Mouse (Mus musculus): Measurements from ENCODE around the gene Atg9a. TPM values are rescaled to one million over a fixed set of nuclear protein-coding genes. Genes with fewer than 3 reads are reported as not detected.
A peak's percentile ranks its signal among the peaks of the same experiment; 100 is the strongest.

Gene Atg9a
- polyA plus RNA-seq, 1 experiment from 2014 or later = 33.0 TPM

GRCm38 (mm10) chr1:75227653-75228052 lies 35.7 kb upstream of the Atg9a start:
- H3K27me3 ChIP-seq (ENCODE audit: insufficient read depth, low read length) = no peaks in the 10 kb centered on the region
- no peaks in the 10 kb centered on the region for H3K36me3 ChIP-seq (ENCODE audit: insufficient read depth, low read length)
- H3K4me1 ChIP-seq (ENCODE audit: insufficient read depth, low read length) = no peaks in the 10 kb centered on the region
- no peak for ATAC-seq (ENCODE audit: low FRiP score, low TSS enrichment)
- no peak overlapping the region for H3K4me3 ChIP-seq (ENCODE audit: low read length)
- no peak overlapping the region for H3K4me2 ChIP-seq (replicated peaks; ENCODE audit: low read depth, low read length)
- WGBS = 85% methylated on average over 1 of the region's 1 CpGs
- no peak overlapping the region for H3K27ac ChIP-seq (ENCODE audit: low read length)
- no peaks in the 10 kb centered on the region for H3K9me3 ChIP-seq (ENCODE audit: low read length)
- H3K9ac ChIP-seq (replicated peaks; ENCODE audit: low read length) = no peak overlapping the region

GRCm38 (mm10) chr1:75226138-75226537 lies 34.1 kb upstream of the Atg9a start:
- Histone ChIP-seq H3K4me3 (ENCODE audit: low read length) (no peak overlapping the region), H3K27ac (ENCODE audit: low read length) (no peak overlapping the region), H3K4me2 (replicated peaks; ENCODE audit: low read depth, low read length) (no peak overlapping the region), H3K9me3 (ENCODE audit: low read length) (no peaks in the 10 kb centered on the region), H3K4me1 (ENCODE audit: insufficient read depth, low read length) (no peaks in the 10 kb centered on the region), H3K27me3 (ENCODE audit: insufficient read depth, low read length) (peaks cover 4% of the 10 kb centered on the region), H3K36me3 (ENCODE audit: insufficient read depth, low read length) (no peaks in the 10 kb centered on the region), H3K9ac (replicated peaks; ENCODE audit: low read length) (no peak overlapping the region)
- 46% methylated on average over 2 of the region's 2 CpGs for WGBS
- no peak for ATAC-seq (ENCODE audit: low FRiP score, low TSS enrichment)

DNA sequence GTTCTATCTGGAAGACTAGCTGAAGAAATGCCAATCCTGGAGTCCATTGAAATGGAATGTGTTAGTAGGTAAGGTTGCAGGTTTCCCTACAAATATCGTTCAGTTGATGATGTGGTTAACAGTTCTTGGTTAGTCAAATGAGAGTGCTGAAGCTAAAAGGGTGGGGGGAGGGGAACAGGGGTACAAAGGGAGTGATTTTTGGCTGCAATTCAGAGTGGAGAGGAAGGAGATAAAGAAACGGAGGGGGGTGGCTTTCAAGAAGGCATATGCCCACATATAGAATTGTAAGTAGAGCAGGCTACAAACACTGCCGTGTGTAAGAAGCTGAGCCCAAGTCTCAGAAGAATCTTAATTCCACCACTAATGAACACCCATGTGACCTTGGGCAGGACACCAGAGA lies 33.5 kb upstream of the Atg9a start:
- Histone ChIP-seq H3K36me3 (ENCODE audit: insufficient read depth, low read length) (no peaks in the 10 kb centered on the region), H3K27ac (ENCODE audit: low read length) (no peak overlapping the region), H3K4me2 (replicated peaks; ENCODE audit: low read depth, low read length) (no peak overlapping the region), H3K9me3 (ENCODE audit: low read length) (no peaks in the 10 kb centered on the region), H3K4me3 (ENCODE audit: low read length) (no peak overlapping the region), H3K9ac (replicated peaks; ENCODE audit: low read length) (no peak overlapping the region), H3K27me3 (ENCODE audit: insufficient read depth, low read length) (peaks cover 11% of the 10 kb centered on the region), H3K4me1 (ENCODE audit: insufficient read depth, low read length) (no peaks in the 10 kb centered on the region)
- no peak for ATAC-seq (ENCODE audit: low FRiP score, low TSS enrichment)
- WGBS = 80% methylated on average over 3 of the region's 3 CpGs

GRCm38 (mm10) chr1:75223532-75223931 lies 31.5 kb upstream of the Atg9a start:
- H3K4me1 ChIP-seq (ENCODE audit: insufficient read depth, low read length) = peaks cover 7% of the 10 kb centered on the region; the same call in 1 of the 2 replicates
- no peaks in the 10 kb centered on the region for H3K9me3 ChIP-seq (ENCODE audit: low read length)
- no peak overlapping the region for H3K27ac ChIP-seq (ENCODE audit: low read length)
- H3K4me2 ChIP-seq (replicated peaks; ENCODE audit: low read depth, low read length) = no peak overlapping the region
- H3K9ac ChIP-seq (replicated peaks; ENCODE audit: low read length) = no peak overlapping the region
- 59% methylated on average over 6 of the region's 6 CpGs for WGBS
- H3K4me3 ChIP-seq (ENCODE audit: low read length) = no peak overlapping the region
- peaks cover 22% of the 10 kb centered on the region for H3K27me3 ChIP-seq (ENCODE audit: insufficient read depth, low read length)
- ATAC-seq (ENCODE audit: low FRiP score, low TSS enrichment) = no peak
- no peaks in the 10 kb centered on the region for H3K36me3 ChIP-seq (ENCODE audit: insufficient read depth, low read length)

GRCm38 (mm10) chr1:75222926-75223325 lies 30.9 kb upstream of the Atg9a start:
- Histone ChIP-seq H3K4me3 (ENCODE audit: low read length) (no peak overlapping the region), H3K4me1 (ENCODE audit: insufficient read depth, low read length) (peaks cover 11% of the 10 kb centered on the region; the same call in 1 of the 2 replicates), H3K4me2 (replicated peaks; ENCODE audit: low read depth, low read length) (no peak overlapping the region), H3K36me3 (ENCODE audit: insufficient read depth, low read length) (no peaks in the 10 kb centered on the region), H3K9ac (replicated peaks; ENCODE audit: low read length) (no peak overlapping the region), H3K27ac (ENCODE audit: low read length) (no peak overlapping the region), H3K27me3 (ENCODE audit: insufficient read depth, low read length) (peaks cover 28% of the 10 kb centered on the region), H3K9me3 (ENCODE audit: low read length) (no peaks in the 10 kb centered on the region)
- no peak for ATAC-seq (ENCODE audit: low FRiP score, low TSS enrichment)
- WGBS = 75% methylated on average over 6 of the region's 6 CpGs

- H3K4me1 ChIP-seq (ENCODE audit: insufficient read depth, low read length) = peaks cover 11% of the 10 kb centered on the region; the same call in 1 of the 2 replicates
- H3K9ac ChIP-seq (replicated peaks; ENCODE audit: low read length) = no peak overlapping the region
- H3K36me3 ChIP-seq (ENCODE audit: insufficient read depth, low read length) = no peaks in the 10 kb centered on the region
- WGBS = 78% methylated on average over 3 of the region's 3 CpGs
- no peak for ATAC-seq (ENCODE audit: low FRiP score, low TSS enrichment)
- H3K27me3 ChIP-seq (ENCODE audit: insufficient read depth, low read length) = peaks cover 33% of the 10 kb centered on the region
- no peaks in the 10 kb centered on the region for H3K9me3 ChIP-seq (ENCODE audit: low read length)
- no peak overlapping the region for H3K27ac ChIP-seq (ENCODE audit: low read length)
- H3K4me2 ChIP-seq (replicated peaks; ENCODE audit: low read depth, low read length) = no peak overlapping the region
- H3K4me3 ChIP-seq (ENCODE audit: low read length) = no peak overlapping the region
These were observed 29.5 kb upstream of the Atg9a start for GRCm38 (mm10) chr1:75221538-75221937.

DNA sequence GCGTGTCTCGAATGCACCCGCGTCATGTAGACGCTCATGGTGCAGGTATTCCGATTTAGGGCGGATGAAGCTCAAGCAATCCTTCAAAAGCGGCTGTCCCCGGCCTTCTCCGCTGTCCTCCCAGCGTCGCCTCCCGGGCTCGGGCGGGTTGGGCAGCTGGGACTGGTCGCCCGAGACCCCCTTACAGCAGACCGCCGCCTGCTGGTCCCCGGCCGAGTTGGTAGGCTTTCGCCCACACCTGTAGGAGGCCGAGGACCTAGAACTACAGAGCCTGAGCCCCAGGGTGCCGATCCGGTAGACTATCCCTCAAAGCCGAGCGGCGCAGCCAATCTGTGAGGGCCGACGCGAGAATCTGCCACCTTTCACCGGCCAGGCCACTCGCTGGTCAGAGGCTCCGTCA lies 27.5 kb upstream of the Atg9a start, which contains the start of gene Tuba4a:
Tuba4a (minus strand) TSS at position 335 of the 400 bp plus-strand sequence.
- peaks cover 10% of the 10 kb centered on the region; the same call in 1 of the 2 replicates for H3K36me3 ChIP-seq (ENCODE audit: insufficient read depth, low read length)
- no peak within 1 kb of the TSS; the same call in 1 of the 2 replicates for H3K27ac ChIP-seq (ENCODE audit: low read length)
- peak within 1 kb of the TSS; percentile 99 for H3K4me2 ChIP-seq (replicated peaks; ENCODE audit: low read depth, low read length)
- H3K9me3 ChIP-seq (ENCODE audit: low read length) = no peaks in the 10 kb centered on the region
- H3K27me3 ChIP-seq (ENCODE audit: insufficient read depth, low read length) = peaks cover 33% of the 10 kb centered on the region
- peak within 1 kb of the TSS; percentile 54 for H3K4me3 ChIP-seq (ENCODE audit: low read length)
- WGBS = under 1% methylated on average over 34 of the region's 34 CpGs
- H3K4me1 ChIP-seq (ENCODE audit: insufficient read depth, low read length) = peaks cover 14% of the 10 kb centered on the region
- peak within 1 kb of the TSS; percentile 68 for H3K9ac ChIP-seq (replicated peaks; ENCODE audit: low read length)
- peak; percentile 67 for ATAC-seq (ENCODE audit: low FRiP score, low TSS enrichment)

- H3K9ac ChIP-seq (replicated peaks; ENCODE audit: low read length) = peak overlapping the region; percentile 68
- peaks cover 16% of the 10 kb centered on the region for H3K4me1 ChIP-seq (ENCODE audit: insufficient read depth, low read length)
- WGBS = under 1% methylated on average over 24 of the region's 24 CpGs
- H3K4me2 ChIP-seq (replicated peaks; ENCODE audit: low read depth, low read length) = peak overlapping the region; percentile 99
- peak overlapping the region; percentile 54 for H3K4me3 ChIP-seq (ENCODE audit: low read length)
- H3K27ac ChIP-seq (ENCODE audit: low read length) = no peak overlapping the region
- H3K36me3 ChIP-seq (ENCODE audit: insufficient read depth, low read length) = peaks cover 13% of the 10 kb centered on the region
- H3K9me3 ChIP-seq (ENCODE audit: low read length) = no peaks in the 10 kb centered on the region
- H3K27me3 ChIP-seq (ENCODE audit: insufficient read depth, low read length) = peaks cover 33% of the 10 kb centered on the region
- peak; percentile 85 for ATAC-seq (ENCODE audit: low FRiP score, low TSS enrichment)
These were observed 27.1 kb upstream of the Atg9a start for GRCm38 (mm10) chr1:75219078-75219477.

DNA sequence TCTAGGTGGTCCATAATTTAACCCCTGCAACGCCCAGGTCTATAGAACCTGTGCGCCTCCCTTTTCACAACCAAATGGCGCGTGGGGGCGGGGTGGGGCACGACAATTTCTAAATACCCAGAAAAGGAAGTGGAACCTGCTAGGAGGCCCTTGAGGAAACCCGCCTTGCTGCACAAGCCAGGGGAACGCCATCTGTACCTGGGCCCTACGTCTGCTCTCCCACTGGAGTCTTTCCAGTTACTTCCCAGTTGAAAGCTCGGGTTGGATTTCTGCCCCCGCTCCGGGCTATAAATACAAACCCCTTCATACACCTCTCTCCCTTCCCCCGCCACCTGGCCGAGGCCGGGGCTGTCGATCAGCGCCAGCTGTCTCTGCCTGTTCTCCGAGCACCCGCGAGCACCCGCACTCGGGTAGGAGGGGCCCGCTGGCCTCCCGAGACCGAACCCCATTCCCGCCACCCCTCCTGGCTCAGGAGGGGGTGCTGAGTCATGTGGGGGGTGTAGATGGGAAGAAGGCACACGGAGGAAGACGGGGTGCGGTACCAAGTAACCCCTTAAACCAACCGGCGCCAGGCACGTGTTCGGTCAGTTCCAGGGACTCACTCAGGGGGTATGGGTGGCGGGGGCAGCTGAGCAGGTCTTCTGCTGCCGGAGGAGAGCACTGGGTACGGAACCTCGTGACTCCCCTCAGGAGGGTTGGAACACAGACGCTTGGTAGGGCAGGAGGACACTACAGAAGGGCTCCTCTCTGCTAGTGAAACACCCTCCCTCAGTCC lies 26.4 kb upstream of the Atg9a start:
- H3K9me3 ChIP-seq (ENCODE audit: low read length) = no peaks in the 10 kb centered on the region
- peaks cover 33% of the 10 kb centered on the region for H3K27me3 ChIP-seq (ENCODE audit: insufficient read depth, low read length)
- H3K4me3 ChIP-seq (ENCODE audit: low read length) = peak overlapping the region; percentile 54
- ATAC-seq (ENCODE audit: low FRiP score, low TSS enrichment) = peak; percentile 10; the same call in 1 of the 2 replicates
- peak overlapping the region; percentile 68 for H3K9ac ChIP-seq (replicated peaks; ENCODE audit: low read length)
- peaks cover 23% of the 10 kb centered on the region for H3K4me1 ChIP-seq (ENCODE audit: insufficient read depth, low read length)
- peaks cover 20% of the 10 kb centered on the region for H3K36me3 ChIP-seq (ENCODE audit: insufficient read depth, low read length)
- 2% methylated on average over 38 of the region's 38 CpGs for WGBS
- no peak overlapping the region; the same call in 1 of the 2 replicates for H3K27ac ChIP-seq (ENCODE audit: low read length)
- H3K4me2 ChIP-seq (replicated peaks; ENCODE audit: low read depth, low read length) = peak overlapping the region; percentile 99

DNA sequence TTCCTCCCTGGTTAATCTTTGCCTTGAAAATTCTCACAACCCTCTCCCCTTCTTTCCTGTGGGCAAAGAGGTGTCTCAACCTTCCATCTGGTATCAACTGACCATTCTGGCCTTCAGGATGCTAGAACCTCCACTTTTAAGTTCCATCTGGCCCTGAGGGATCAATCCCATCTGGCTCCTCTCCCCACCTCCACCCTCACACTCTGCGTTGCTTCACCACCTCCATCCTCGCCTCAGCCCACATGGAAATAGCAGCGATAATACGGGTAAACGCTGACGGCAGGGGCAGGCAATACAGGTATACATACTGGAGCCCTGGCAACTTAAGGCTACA lies 25.9 kb upstream of the Atg9a start:
- WGBS = 3% methylated on average over 6 of the region's 6 CpGs
- Histone ChIP-seq H3K4me1 (ENCODE audit: insufficient read depth, low read length) (peaks cover 28% of the 10 kb centered on the region), H3K9ac (replicated peaks; ENCODE audit: low read length) (peak overlapping the region; percentile 68; the same call in 1 of the 2 replicates), H3K4me3 (ENCODE audit: low read length) (peak overlapping the region; percentile 54), H3K36me3 (ENCODE audit: insufficient read depth, low read length) (peaks cover 24% of the 10 kb centered on the region), H3K4me2 (replicated peaks; ENCODE audit: low read depth, low read length) (peak overlapping the region; percentile 99), H3K27ac (ENCODE audit: low read length) (peak overlapping the region; percentile 9; the same call in 1 of the 2 replicates), H3K27me3 (ENCODE audit: insufficient read depth, low read length) (peaks cover 33% of the 10 kb centered on the region), H3K9me3 (ENCODE audit: low read length) (no peaks in the 10 kb centered on the region)
- ATAC-seq (ENCODE audit: low FRiP score, low TSS enrichment) = no peak
